Mouse (Mus musculus) retina, postnatal 7 days (tissue): ENCODE data around the gene Nucb1.
A peak's percentile ranks its signal among the peaks of the same experiment; 100 is the strongest.
"Not testable (repeated sequence)": the region's sequence is repeated elsewhere in the genome, so short reads cannot be mapped to it uniquely, and the experiment has no call there.

Experiments
- DNase-seq: peaks from one replicate; pipeline ENCODE4 v3.0.0-alpha.2; 2012; ENCODE audit warnings: low read depth, low spot score

The Nucb1 gene

DNA sequence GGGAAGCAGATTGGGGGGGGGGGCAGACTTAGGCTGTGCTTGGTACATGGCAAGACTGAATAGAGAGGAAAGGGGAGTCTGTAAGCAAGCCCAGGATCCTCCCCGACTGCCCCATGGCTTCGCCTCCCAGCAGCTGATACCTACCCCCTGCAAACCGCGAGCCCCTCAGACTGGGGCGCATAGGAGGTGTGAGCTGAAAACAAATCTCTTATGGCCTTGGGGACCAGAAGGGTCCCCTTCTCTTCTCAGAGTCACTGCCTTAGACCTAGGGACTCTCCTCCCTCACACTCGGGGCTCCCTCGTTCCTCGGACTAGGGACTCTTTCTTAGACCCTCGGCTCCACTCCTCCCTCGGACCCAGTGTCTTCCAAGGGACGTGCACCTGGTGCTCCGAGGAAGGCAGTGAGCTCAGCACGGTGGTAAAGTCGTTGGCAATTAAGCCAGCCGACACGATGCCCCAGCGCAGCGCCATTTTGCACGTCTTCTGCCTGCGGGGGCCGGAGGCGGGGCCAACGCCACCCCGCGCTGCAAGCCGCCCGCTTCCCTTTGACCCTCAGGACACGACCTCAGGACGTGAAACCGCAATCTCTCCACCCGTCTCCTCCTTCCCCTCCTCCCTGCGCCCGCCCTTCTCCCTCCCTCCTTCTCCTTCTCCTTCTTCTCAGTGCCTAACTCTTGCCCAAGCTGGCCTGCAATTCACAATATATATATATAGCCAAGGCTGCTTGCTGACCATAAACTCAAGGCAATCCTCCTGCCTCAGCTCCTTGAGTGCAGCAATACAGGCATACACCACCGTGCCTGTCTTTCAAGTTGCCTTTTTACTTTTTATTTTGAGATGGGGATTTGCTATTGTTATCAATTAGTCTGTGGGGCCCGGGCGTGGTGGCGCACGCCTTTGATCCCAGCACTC is 21.7 kb downstream of the Nucb1 start, which contains the start of gene Dhdh:
Gene Dhdh (minus strand): TSS at position 513 of the 912 bp plus-strand sequence.
- DNase-seq = peak; percentile 30

DNA sequence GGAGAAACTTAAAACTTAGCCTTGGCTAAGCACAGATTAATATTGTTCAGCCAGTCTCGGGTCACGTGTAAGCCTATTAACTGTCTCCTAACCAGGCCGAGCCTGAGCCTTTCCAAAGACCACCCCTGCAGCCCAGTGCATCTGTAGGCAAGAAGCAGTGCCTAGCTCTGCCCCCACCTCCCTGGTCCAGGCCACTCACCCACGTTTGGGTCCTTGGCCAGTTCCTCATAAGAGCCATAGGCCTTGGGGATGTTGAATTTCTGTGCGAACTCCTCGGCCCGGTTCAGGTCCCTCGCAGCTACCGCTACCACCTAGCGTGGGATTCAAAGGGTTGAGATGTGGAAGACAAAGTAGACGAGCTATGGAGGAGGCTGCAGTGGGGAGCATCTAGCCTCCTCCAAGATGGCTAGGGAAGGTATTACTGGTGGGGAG is 22.3 kb downstream of the Nucb1 start:
- no peak for DNase-seq

DNA sequence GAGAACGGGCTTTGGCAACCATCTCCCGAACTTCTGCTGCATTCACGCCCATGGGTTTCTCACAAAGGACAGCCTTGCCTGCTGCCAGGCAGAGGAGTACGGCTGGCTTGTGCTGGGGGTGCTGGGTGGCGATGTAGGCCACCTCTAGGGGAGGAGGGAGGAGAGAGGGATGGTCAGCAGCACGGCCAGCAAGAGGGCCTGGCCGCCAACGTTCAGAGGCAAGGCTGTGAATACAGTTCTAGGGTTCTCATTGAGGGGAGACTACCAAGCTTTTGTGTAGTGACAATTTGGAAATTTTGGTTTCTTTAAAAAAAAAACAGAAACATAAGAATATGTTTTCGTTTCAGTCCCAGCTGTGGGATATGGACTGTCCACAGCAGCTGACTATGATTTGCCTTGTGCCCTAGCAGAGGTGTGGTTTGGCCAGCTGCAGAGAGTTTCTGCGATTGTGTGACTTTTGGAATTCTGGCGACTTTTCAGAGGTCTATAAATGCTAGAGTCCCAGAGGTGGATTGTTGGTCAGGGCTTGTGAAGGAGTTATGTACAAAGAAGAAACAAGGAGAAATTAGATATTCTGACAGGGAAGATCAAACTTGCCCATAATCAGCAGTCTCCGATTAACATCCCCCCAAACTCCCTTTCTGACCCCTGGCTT is 23.3 kb downstream of the Nucb1 start, which contains the start of gene Gm45808:
Gene Gm45808 (minus strand): TSS at position 51 of the 655 bp plus-strand sequence.
- DNase-seq = no peak

DNA sequence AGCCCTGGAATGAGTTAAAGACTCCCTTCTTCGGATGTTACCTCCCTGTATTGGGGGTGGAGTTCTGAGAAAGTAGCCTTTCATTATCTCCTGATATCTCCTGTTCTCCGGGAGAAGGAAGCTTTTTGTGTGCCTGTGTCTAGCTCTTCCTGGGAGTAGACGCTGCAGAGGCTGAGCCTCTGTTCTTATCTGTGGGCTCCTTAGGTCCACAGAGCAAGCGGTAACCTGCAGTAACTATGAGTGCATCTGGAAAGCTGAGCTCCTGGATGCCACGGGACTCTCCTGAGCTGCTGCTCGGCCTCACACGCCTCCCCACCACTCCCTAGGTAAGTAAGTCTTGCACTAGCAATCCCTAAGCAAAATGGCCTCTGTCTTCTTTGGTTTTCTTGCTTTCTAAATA is 24.0 kb downstream of the Nucb1 start:
- no peak for DNase-seq

DNA sequence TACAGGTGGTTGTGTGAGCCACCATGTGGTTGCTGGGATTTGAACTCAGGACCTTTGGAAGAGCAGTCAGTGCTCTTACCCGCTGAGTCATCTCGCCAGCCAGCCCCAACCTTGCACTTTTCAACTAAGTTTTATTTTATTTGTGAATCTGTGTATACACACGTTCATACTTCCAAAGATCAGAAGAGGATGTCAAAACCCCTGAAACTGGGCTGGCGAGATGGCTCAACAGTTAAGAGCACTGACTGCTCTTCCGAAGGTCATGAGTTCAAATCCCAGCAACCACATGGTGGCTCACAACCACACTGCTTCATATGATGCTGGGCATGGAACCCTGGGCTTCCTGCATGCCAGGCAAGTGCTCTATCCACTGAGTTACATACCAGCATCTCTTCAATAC is 25.2 kb downstream of the Nucb1 start:
- DNase-seq = not testable (repeated sequence)

DNA sequence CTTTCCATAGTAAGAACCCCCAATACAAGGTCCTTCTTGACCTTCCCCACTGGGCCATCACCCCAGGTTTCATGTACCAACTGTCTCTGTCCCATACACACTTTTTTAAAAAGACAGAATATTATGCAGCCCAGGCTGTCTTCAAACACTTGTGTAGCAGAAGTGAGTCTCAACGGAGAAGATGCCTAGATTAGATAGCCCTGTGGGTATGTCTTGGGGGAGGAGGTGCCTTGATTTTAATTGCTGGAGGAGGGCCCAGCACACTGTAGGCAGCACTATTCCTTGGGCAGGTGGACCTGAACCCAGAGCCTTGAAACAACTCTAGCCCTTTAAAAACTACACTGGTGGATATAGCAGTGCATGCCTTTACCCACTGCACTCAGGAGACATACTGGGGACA is 28.0 kb downstream of the Nucb1 start:
- no peak for DNase-seq

DNA sequence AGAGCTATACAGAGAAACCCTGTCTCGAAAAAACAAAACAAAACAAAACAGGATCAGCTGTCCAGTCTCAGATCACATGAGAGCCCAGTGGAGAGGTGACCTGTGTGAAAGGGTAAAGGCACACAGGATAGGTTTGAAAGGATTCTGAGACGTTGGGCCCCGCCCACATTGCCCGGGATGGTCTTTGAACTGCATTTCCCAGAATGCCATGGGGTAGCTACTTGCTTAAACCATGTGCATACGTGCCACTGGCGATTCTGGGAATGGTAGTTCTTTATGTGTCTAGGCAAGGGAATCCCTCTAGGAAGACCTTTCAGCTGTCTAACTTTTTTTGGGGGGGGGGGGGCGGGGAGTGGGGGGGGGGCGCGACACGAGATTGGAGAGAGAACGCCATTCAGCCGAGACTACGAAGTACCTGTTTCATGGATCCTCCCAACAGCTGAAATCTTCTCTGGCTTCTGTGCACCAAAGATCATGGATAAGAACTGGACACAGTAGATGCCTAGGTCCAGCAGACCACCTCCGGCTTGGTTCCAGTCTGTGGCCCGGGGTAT is 28.8 kb downstream of the Nucb1 start, which contains the start of gene Tulp2:
Gene Tulp2 (plus strand): TSS at position 504 of the 554 bp plus-strand sequence.
- no peak for DNase-seq

DNA sequence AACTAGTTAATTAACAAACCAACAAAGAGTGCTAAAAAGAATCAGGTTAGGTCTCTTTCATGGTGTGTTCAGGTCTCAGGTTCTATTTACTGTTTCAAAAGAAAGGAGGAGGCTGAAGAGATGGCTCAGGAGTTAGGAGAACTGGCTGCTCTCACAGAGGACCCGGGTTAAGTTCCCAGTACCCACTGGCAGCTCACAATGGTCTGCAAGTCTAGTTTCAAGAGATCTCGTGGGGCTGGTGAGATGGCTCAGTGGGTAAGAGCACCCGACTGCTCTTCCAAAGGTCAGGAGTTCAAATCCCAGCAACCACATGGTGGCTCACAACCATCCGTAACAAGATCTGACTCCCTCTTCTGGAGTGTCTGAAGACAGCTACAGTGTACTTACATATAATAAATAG is 29.9 kb downstream of the Nucb1 start:
- not testable (repeated sequence) for DNase-seq

DNA sequence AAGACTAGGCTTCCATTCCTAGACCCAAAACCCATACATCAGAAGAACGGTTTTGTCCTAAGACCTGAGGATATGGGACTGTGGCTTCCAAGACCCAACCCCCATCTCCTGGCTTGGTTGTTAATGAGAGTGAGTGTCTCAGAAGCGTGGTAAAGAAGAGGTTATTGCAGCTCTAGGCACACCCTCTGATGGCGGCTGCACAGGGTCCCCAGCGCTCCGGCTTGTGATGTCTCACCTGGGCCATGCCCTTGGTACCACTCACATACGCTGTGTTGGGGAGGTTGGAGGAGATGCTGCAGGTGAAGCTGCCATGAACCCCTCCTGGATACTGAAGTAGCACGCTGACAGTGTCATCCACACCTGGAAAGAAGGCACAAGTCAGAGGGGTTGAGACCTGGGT is 31.4 kb downstream of the Nucb1 start:
- no peak for DNase-seq

DNA sequence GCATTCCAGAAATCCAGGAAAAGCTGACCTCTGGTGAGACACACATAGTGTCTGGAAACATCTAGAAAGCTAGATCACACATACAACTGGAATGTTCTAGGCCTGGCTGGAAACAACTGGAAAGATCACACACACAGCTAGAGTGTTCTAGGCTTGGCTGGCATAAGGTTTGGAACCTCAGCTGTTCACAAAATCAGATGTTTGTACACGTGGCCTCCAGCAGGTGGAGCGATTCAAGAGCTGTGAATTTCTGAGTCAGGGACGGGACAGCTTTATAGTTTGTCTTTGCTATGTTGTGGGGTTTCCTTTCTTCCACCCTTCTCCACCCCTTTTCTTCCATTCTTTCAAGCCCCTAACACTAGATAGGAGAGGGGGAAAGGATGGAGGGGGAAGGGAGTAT is 33.2 kb downstream of the Nucb1 start:
- DNase-seq = no peak

DNA sequence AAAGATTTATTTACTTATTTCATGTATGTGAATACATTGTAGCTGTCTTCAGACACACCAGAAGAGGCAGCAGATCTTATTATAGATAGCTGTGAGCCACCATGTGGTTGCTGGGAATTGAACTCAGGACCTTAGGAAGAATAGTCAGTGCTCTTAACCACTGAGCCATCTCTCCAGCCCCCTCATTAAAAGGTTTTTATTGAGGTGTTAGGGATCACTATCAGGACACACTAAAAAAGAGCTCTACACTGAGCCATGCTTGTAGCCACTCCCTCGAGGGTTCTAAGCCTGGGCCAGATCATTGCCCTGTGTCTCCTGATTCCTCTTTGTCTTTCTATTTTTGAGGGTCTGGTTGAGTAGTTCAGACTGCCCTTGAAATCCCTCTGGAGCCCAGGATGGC is 33.8 kb downstream of the Nucb1 start:
- DNase-seq = no peak

DNA sequence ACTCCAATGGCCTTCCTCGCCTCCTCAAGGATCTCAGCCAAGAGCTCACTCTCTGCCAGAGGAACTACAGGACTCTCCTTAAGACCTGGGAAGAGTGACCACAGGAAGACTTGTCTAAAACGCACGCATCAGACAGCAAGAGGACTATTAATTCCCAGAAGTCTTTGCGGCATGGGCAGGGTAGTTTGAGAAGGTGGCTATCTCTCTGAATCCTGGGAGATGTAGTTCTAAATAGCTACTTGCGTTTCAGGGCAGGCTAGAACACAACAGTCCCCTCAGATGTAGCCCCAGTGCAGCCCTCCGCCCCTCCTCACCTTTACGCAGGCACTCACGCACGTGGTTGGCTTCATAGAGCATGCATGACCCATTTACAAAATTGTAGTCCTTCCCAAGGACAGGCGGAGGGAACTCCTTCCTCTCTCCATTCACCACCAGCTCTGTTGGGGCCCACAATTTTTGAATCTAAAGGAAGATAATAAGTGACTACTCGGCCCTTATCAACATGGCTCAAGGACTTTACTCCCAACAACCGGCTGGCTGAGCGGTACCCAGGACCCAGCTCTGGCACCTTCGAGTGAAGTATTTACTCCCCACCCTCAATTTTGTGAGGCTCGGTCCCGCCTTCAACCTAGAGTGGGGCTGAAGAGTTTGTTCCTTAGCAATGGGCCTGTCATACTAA is 34.8 kb downstream of the Nucb1 start:
- DNase-seq = no peak

DNA sequence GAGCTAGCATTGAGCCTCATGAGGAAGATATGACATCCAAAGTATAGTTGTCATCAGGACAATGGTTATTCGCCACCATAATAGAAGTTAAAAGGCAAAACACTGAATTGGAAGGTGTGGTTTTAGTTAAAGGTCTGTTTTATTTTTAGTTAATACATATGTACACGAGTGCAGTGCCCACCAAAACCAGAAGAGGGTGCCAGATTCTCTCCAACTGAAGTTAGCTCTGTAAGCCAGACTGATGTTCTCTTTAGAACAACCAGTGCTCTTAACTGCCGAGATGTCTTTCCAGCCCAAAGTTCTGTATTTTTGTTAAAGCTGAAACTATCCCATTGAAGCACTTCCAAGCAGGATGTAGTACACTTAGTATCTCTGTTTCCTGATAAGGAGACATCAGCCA is 39.3 kb downstream of the Nucb1 start:
- DNase-seq = no peak

DNA sequence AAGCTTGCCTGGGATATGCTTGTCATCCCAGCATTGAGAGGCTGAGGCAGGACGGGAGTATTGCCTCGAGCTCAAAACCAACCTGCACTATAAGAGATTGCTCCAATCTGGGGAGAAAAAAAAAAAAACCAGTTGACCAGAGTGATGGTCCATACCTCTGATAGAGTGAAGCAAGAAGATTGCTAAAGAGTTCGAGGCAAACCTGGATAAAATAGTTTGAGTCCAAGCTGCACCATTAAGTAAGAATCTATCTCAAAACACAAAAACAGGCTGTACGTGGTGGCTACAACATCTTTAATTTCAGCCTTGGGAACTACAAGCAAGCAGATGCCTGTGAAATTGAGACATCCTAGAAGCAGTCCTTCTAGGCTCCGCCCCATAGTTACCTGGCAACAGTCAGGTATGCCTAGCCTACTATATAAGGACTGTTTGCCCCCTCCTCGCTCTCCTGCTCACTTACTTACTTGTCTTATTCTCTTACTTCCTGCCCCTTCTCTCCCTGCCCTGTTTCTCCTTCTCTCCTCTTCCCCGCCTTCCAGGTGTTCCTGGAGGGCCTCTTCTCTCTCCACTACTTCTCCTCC is 43.0 kb downstream of the Nucb1 start:
- no peak for DNase-seq

DNA sequence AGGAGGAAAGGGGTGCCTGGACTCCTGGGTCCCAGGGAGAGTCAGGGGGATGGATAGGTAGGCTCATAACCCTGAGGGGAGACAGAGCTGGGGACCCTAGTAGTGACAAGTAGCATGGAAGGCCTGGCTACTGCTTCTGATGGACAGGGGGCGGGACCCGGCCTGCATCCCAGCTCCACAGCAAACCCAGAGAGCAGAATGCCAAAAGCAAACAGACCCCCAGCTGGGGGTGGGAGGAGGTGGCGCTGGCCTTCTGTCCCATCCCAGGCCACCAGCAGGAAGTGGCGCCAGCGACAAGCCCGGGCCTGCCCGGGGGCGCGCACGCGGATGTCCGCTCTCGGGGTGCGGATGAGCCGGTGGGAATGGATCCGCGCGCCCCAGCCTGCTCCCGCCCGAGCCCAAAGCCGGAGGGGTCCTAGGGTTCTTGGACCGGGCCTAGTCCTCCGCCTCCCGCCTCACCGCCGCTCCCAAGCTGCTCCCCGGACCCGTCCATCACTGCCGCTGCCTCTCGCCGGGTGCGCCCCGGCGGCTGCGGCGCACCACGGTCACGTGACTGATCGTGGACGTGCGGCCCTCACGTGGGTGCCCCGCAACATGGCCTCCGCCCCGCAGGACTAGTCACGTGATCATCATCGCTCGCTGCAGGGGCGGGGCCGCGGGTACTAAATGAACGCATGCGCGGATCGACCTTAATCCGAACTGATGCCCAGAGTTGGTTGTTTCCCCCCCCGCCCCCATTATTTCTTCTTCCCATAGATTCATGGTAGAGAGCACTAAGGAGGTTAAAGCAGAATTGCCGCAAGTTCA is 43.7 kb downstream of the Nucb1 start, which contains the start of gene Bax:
Gene Bax (minus strand): TSS at position 616 of the 807 bp plus-strand sequence.
- DNase-seq = peak; percentile 96

DNA sequence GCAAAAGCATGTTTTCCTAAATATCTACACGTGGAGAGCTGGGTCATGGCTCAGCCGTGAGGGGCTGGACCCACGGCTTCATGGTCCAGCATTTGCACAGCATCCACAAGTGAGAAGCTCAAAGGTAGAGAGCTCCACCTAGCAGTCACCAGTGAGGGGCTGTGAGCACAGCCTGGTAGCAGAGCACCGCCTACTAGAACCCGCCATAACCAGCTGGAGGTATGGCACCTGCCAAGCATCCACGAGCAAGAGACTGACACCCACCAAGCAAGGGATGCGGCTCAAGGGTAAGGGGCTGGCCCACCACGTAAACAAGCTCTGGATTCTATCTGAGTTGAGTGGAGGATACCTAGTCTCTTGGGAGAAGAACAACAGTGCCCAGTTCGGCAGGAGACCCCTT is 44.7 kb downstream of the Nucb1 start:
- no peak for DNase-seq

DNA sequence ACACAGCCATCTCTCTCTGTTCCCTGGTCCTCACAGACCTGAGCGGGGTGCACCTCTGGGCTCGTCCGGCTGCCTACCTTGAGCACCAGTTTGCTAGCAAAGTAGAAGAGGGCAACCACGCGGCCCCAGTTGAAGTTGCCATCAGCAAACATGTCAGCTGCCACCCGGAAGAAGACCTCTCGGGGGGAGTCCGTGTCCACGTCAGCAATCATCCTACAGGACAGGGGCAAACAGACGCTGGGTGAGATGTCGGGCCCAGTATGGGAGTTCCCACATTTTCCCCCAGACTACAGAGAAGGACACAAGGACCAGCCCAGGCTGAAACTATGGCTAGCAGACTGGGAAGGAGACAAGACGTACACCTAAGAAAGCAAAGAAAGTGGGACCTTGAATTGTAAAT is 45.1 kb downstream of the Nucb1 start:
- DNase-seq = no peak

DNA sequence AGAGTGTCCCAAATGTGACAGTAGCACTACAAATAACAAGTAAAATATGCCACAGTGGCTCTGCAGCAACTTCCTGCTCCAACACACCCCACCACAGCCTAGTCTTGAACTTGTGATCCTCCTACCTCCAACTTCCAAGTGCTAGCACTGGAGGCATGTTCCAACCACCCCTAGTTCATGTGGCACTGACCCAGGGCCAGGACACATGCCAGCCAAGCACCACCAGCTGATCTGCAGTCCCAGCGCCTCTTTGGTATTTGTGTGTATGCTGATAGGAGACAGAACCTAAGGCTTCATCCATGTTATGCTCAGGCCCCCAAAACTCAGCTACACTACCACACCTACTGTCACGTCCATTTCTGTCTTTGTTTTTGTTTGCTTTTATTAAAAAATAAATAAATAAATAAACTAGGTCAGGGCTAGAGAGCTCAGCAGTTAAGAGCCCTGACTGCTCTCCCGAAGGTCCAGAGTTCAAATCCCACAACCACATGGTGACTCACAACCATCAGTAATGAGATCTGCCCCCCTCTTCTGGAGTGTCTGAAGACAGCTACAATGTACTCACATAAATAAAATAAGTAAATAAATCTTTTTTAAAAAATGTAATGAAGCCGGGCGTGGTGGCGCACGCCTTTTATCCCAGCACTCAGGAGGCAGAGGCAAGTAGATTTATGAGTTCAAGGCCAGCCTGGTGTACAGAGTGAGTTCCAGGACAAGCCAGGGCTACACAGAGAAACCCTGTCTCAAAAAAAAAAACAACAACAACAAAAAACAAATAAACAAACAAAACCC is 46.0 kb downstream of the Nucb1 start:
- DNase-seq = no peak

DNA sequence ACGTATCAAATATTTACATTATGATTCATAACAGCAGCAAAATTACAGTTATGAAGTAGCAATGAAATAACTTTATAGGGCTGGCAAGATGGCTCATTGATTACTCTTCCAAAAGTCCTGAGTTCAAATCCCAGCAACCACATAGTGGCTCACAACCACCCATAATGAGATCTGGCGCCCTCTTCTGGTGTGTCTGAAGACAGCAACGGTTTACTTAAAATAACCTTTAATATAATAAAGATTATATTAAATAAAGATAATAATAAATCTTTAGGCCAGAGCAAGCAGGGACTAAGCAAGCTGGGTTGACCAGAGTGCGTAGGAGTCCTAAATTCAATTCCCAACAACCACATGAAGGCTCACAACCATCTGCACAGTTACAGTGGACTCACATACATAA is 47.3 kb downstream of the Nucb1 start:
- DNase-seq = not testable (repeated sequence)

DNA sequence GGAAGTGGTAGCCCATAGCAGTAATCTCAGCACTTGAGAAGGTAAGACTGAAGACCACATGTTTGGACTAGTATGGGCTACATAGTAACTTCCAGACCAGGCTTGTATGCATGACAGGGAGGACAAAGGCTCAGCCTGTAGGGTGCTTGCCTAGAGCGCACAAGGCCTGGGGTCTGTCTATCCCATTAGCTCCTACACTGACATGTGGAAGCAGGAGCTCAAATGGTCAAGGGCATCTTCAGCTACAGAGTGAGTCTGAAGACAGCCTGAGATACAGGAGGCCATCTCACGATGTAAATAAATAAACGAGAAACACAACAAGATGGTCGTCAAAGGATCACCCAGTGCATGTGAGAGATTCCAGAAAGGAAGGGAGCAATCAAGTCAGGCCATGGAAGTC is 47.9 kb downstream of the Nucb1 start:
- no peak for DNase-seq
